20 mouse cellular contexts compared by ENCODE assay signal in the genomic region with DNA sequence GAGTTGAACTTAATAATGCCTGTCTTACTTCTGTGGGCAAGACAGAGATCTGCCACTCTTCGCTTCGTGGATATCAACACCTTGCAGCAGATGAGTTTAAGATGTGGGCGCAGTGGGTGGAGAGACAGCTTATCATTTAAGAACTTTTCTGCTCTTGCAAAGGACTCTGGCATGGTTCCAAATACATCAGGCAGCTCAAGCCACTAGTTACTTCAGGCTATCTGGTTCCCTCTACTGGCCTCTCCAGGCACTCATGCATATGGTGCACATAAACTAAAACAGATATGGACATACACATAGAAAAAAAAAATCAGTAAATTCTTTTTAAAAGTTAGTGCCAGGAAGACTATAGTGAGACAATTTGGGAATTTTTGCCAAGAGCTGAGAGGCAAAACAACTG.
DNase-seq lines count a peak whose midpoint lies in the region; ATAC-seq and TF ChIP-seq lines count a peak whose summit lies in the region.
"Had no signal": no experiment of that assay in that cellular context is flagged by ENCODE, and none has a peak within 500 bp of the region (broad histone marks: within the 10 kb centered on the region; RNA-seq: fewer than 3 reads in every experiment).

No protein-coding gene starts in this region.

- no peaks in the 10 kb centered on the region for H3K4me1 ChIP-seq in kidney, adult 2 months (ENCODE audit: control insufficient read depth, insufficient read depth, low read length)
- no peaks in the 10 kb centered on the region for H3K4me1 ChIP-seq in kidney, embryonic 16.5 days (ENCODE audit: insufficient read depth, low read length)
- no peaks in the 10 kb centered on the region for H3K4me1 ChIP-seq in midbrain, embryonic 14.5 days (ENCODE audit: control insufficient read depth, insufficient read depth, low read length)
- no peaks in the 10 kb centered on the region for H3K4me1 ChIP-seq in midbrain, embryonic 10.5 days
- H3K4me1 ChIP-seq in MEL (ENCODE audit: control insufficient read depth in 1 of 2, insufficient read depth in 2 of 2, low read length in 2 of 2), result no peaks in the 10 kb centered on the region
- no peaks in the 10 kb centered on the region for H3K4me1 ChIP-seq in embryonic facial prominence, embryonic 14.5 days (ENCODE audit: control insufficient read depth, insufficient read depth, low read length)
- H3K4me1 ChIP-seq: embryonic facial prominence, embryonic 13.5 days; hindbrain, embryonic 12.5 days; megakaryocyte, embryonic 14.5 days; neural tube, embryonic 12.5 days had no signal

- no peak overlapping the region for H3K9ac ChIP-seq in kidney, embryonic 16.5 days (replicated peaks; ENCODE audit: low read length)
- no peak overlapping the region for H3K9ac ChIP-seq in midbrain, embryonic 14.5 days (replicated peaks; ENCODE audit: low read length)
- H3K9ac ChIP-seq in MEL (ENCODE audit: control insufficient read depth, low read depth, low read length, poor library complexity, severe bottlenecking), result no peak overlapping the region
- H3K9ac ChIP-seq in embryonic facial prominence, embryonic 14.5 days (ENCODE audit: low read depth, low read length), result no peak overlapping the region
- H3K9ac ChIP-seq: embryonic facial prominence, embryonic 13.5 days; hindbrain, embryonic 12.5 days; intestine, embryonic 15.5 days; neural tube, embryonic 12.5 days had no signal

- 97% methylated on average over 3 of the region's 3 CpGs for WGBS in kidney, adult 2 months
- WGBS in kidney, embryonic 16.5 days, result 98% methylated on average over 3 of the region's 3 CpGs
- WGBS in midbrain, embryonic 14.5 days, result 98% methylated on average over 3 of the region's 3 CpGs
- 93% methylated on average over 3 of the region's 3 CpGs for WGBS in midbrain, embryonic 10.5 days
- WGBS in embryonic facial prominence, embryonic 14.5 days, result 88% methylated on average over 3 of the region's 3 CpGs

- H3K4me3 ChIP-seq in kidney, adult 2 months (ENCODE audit: insufficient read depth, low read depth, low read length), result no peak overlapping the region
- H3K4me3 ChIP-seq in kidney, embryonic 16.5 days (ENCODE audit: low read length), result no peak overlapping the region
- H3K4me3 ChIP-seq in midbrain, embryonic 14.5 days (replicated peaks; ENCODE audit: low read depth, low read length), result no peak overlapping the region
- H3K4me3 ChIP-seq in midbrain, embryonic 10.5 days, result no peak overlapping the region
- H3K4me3 ChIP-seq in MEL (ENCODE audit: control insufficient read depth in 1 of 2, insufficient read depth in 1 of 2, low read depth in 2 of 2, low read length in 2 of 2), result no peak overlapping the region
- no peak overlapping the region for H3K4me3 ChIP-seq in embryonic facial prominence, embryonic 14.5 days (ENCODE audit: low read depth, low read length)
- H3K4me3 ChIP-seq: embryonic facial prominence, embryonic 13.5 days; hindbrain, embryonic 12.5 days; intestine, embryonic 15.5 days; megakaryocyte, embryonic 14.5 days; neural tube, embryonic 12.5 days had no signal

- peaks cover 6% of the 10 kb centered on the region; the same call in 1 of the 2 replicates for H3K9me3 ChIP-seq in kidney, embryonic 16.5 days (ENCODE audit: low read length)
- no peaks in the 10 kb centered on the region for H3K9me3 ChIP-seq in midbrain, embryonic 14.5 days (ENCODE audit: control insufficient read depth, low read length)
- no peaks in the 10 kb centered on the region for H3K9me3 ChIP-seq in midbrain, embryonic 10.5 days (replicated peaks)
- H3K9me3 ChIP-seq in MEL (replicated peaks; ENCODE audit: insufficient read depth, low read length), result no peaks in the 10 kb centered on the region
- no peaks in the 10 kb centered on the region; the same call in 1 of the 2 replicates for H3K9me3 ChIP-seq in embryonic facial prominence, embryonic 14.5 days (ENCODE audit: control insufficient read depth, low read length)
- H3K9me3 ChIP-seq: embryonic facial prominence, embryonic 13.5 days; hindbrain, embryonic 12.5 days; intestine, embryonic 15.5 days; neural tube, embryonic 12.5 days had no signal

- TF ChIP-seq EP300 in MEL (IDR thresholded peaks at IDR 0.05; ENCODE audit: low read depth in 1 of 2, low read length in 2 of 2), result peak in 1 of 2 experiments; percentile 39; a peak in 1 of 4 replicates

- H3K36me3 ChIP-seq in kidney, adult 2 months (ENCODE audit: control insufficient read depth, insufficient read depth, low read length), result no peaks in the 10 kb centered on the region
- no peaks in the 10 kb centered on the region for H3K36me3 ChIP-seq in kidney, embryonic 16.5 days (ENCODE audit: insufficient read depth, low read length)
- H3K36me3 ChIP-seq in midbrain, embryonic 14.5 days (ENCODE audit: control insufficient read depth, insufficient read depth, low read length), result no peaks in the 10 kb centered on the region
- no peaks in the 10 kb centered on the region for H3K36me3 ChIP-seq in midbrain, embryonic 10.5 days
- no peaks in the 10 kb centered on the region for H3K36me3 ChIP-seq in MEL (ENCODE audit: control insufficient read depth in 1 of 2, insufficient read depth in 2 of 2, low read length in 2 of 2)
- H3K36me3 ChIP-seq in embryonic facial prominence, embryonic 14.5 days (ENCODE audit: control insufficient read depth, insufficient read depth, low read length), result no peaks in the 10 kb centered on the region
- H3K36me3 ChIP-seq: embryonic facial prominence, embryonic 13.5 days; hindbrain, embryonic 12.5 days; intestine, embryonic 15.5 days; neural tube, embryonic 12.5 days had no signal

- peak; percentile 6 for DNase-seq in kidney, adult 2 months
- DNase-seq in midbrain, embryonic 14.5 days, result peak; percentile 8
- DNase-seq in midbrain, embryonic 10.5 days (ENCODE audit: low spot score), result no peak
- peak; percentile 48 for DNase-seq in MEL (ENCODE audit: low read depth, low spot score)
- DNase-seq in embryonic facial prominence, embryonic 14.5 days (ENCODE audit: low spot score), result peak; percentile 8
- DNase-seq in right cerebral cortex, adult 2 months (ENCODE audit: low spot score in 2 of 2), result no peak
- DNase-seq in heart, postnatal 14 days, result no peak
- DNase-seq: cerebellum, adult 11 months; gastrocnemius, postnatal 10 days; kidney, postnatal 4 days; layer of hippocampus, postnatal 36 days; liver; right cerebral cortex, postnatal 25 days; thymus, postnatal 25 days had no signal

- no peak overlapping the region for H3K27ac ChIP-seq in kidney, adult 2 months (ENCODE audit: insufficient read depth, low read depth, low read length)
- no peak overlapping the region for H3K27ac ChIP-seq in kidney, embryonic 16.5 days (ENCODE audit: low read length)
- H3K27ac ChIP-seq in midbrain, embryonic 14.5 days (replicated peaks; ENCODE audit: low read depth, low read length), result no peak overlapping the region
- no peak overlapping the region for H3K27ac ChIP-seq in midbrain, embryonic 10.5 days (replicated peaks)
- H3K27ac ChIP-seq in MEL (ENCODE audit: control insufficient read depth, low read depth, low read length), result no peak overlapping the region
- H3K27ac ChIP-seq in embryonic facial prominence, embryonic 14.5 days (replicated peaks; ENCODE audit: low read depth, low read length), result no peak overlapping the region
- H3K27ac ChIP-seq: embryonic facial prominence, embryonic 13.5 days; hindbrain, embryonic 12.5 days; intestine, embryonic 15.5 days; neural tube, embryonic 12.5 days had no signal

- no peak for TF ChIP-seq POLR2A in kidney, adult 2 months (IDR thresholded peaks at IDR 0.05; ENCODE audit: low read depth, low read length)
- TF ChIP-seq POLR2A in MEL (IDR thresholded peaks at IDR 0.05; ENCODE audit: control insufficient read depth in 1 of 2, insufficient read depth in 1 of 2, low read depth in 1 of 2, low read length in 2 of 2, poor library complexity in 1 of 2), result no peak

- no peak for TF ChIP-seq CTCF in kidney, adult 2 months (conservative IDR thresholded peaks at IDR 0.05; ENCODE audit: insufficient read depth, insufficient read length, low read depth, low read length)
- TF ChIP-seq CTCF in MEL (IDR thresholded peaks at IDR 0.05 in 2 of 3, conservative IDR thresholded peaks at IDR 0.05 in 1 of 3; ENCODE audit: control insufficient read depth in 1 of 3, insufficient read depth in 1 of 3, low read depth in 2 of 3, low read length in 3 of 3, poor library complexity in 1 of 3, severe bottlenecking in 1 of 3), result peak in 1 of 3 experiments; percentile 7; a peak in 1 of 6 replicates

- no peak overlapping the region for H3K4me2 ChIP-seq in kidney, embryonic 16.5 days (replicated peaks; ENCODE audit: low read depth, low read length)
- no peak overlapping the region for H3K4me2 ChIP-seq in midbrain, embryonic 14.5 days (ENCODE audit: low read length)
- no peak overlapping the region for H3K4me2 ChIP-seq in embryonic facial prominence, embryonic 14.5 days (ENCODE audit: low read depth, low read length)
- H3K4me2 ChIP-seq: embryonic facial prominence, embryonic 13.5 days; hindbrain, embryonic 12.5 days; intestine, embryonic 15.5 days; neural tube, embryonic 12.5 days had no signal

- TF ChIP-seq RAD21 in MEL (IDR thresholded peaks at IDR 0.05; ENCODE audit: low read depth, low read length), result no peak

- intact Hi-C loops in heart, postnatal 14 days (cut with DNase I), result no loop called here

- no peak for ATAC-seq in kidney, embryonic 16.5 days (ENCODE audit: low FRiP score, low TSS enrichment)
- ATAC-seq in midbrain, embryonic 14.5 days (ENCODE audit: low FRiP score, low TSS enrichment), result no peak
- no peak for ATAC-seq in embryonic facial prominence, embryonic 14.5 days (ENCODE audit: low read depth)
- ATAC-seq: intestine, embryonic 15.5 days had no signal

- H3K27me3 ChIP-seq in kidney, adult 2 months (replicated peaks; ENCODE audit: control insufficient read depth, insufficient read depth, low read length), result no peaks in the 10 kb centered on the region
- H3K27me3 ChIP-seq in kidney, embryonic 16.5 days (ENCODE audit: insufficient read depth, low read length), result no peaks in the 10 kb centered on the region
- no peaks in the 10 kb centered on the region for H3K27me3 ChIP-seq in midbrain, embryonic 14.5 days (ENCODE audit: control insufficient read depth, insufficient read depth, low read length)
- H3K27me3 ChIP-seq in midbrain, embryonic 10.5 days (ENCODE audit: low read depth, poor library complexity, severe bottlenecking), result no peaks in the 10 kb centered on the region
- no peaks in the 10 kb centered on the region for H3K27me3 ChIP-seq in MEL (ENCODE audit: control insufficient read depth in 1 of 2, insufficient read depth in 2 of 2, low read length in 2 of 2)
- no peaks in the 10 kb centered on the region for H3K27me3 ChIP-seq in embryonic facial prominence, embryonic 14.5 days (replicated peaks; ENCODE audit: control insufficient read depth, insufficient read depth, low read length)
- H3K27me3 ChIP-seq: embryonic facial prominence, embryonic 13.5 days; hindbrain, embryonic 12.5 days; intestine, embryonic 15.5 days; megakaryocyte, embryonic 14.5 days; neural tube, embryonic 12.5 days had no signal

- H3K79me2 ChIP-seq in MEL (ENCODE audit: control insufficient read depth, insufficient read depth, low read length, poor library complexity), result no peaks in the 10 kb centered on the region

TF ChIP-seq in MEL, 35 proteins besides CTCF, POLR2A, EP300 and RAD21:
- TF ChIP-seq HCFC1 (IDR thresholded peaks at IDR 0.05; ENCODE audit: low read depth, low read length), result no peak
- 0 out of 2 replicates have a peak, but pooled peaks have one; percentile 23 for TF ChIP-seq TCF12 (IDR thresholded peaks at IDR 0.05; ENCODE audit: low read depth, low read length)

Comparison
In these comparisons a context has a peak if more than half of its experiments do, and no peak if none do; other contexts are left out.
1. DNase-seq: peak in kidney, adult 2 months (single experiment), midbrain, embryonic 14.5 days (single experiment), MEL (single experiment) and embryonic facial prominence, embryonic 14.5 days (single experiment); none in midbrain, embryonic 10.5 days (single experiment), right cerebral cortex, adult 2 months (0 of 2) and heart, postnatal 14 days (0 of 2).